Mouse (Mus musculus): ENCODE data around the gene Mtx1. TPM values are rescaled to one million over a fixed set of nuclear protein-coding genes. Genes with fewer than 3 reads are reported as not detected.

Mtx1 gene
- polyA plus RNA-seq, 1 experiment = 299 TPM

DNA sequence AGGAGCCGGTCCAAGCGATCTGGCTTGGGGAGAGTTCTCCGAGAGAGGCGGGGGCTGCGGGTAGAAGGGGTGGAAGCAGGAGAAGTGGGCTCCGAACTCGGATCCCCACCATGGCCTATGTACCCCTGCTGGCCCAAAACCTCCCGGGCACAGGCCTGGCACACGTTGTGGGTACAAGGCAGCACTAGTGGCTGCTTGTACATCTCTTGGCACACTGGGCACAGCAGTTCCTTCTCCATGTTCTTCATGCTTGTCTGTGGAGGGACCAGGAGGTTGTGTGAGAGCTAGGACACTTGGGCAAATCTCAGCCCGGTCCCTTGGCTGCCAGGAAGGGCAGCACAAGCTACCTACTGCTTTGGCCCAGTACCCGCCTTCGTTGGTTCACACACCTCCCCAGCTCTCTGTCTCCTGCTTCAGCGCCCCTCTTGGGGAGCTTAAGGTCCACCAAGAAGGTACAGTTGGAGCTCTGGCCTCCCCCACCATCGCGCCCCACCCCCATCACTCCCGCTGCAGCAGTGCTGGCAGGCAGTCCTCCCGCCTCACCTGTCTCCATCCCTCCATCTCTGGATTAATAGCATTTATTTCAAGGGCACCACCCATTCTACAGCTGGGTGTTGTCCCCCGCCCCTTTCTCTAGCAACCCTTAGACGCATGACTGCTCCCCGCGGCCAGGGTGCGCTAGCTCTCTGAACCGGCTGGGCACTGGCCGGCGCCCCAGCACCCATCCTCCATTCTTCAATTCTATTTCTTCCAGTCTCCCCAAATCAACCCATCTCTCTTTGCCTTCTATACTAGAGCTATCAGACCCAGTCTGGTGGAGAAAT lies 17.5 kb upstream of the Mtx1 start:
- Histone ChIP-seq H3K4me3 (replicated peaks) (peak overlapping the region; percentile 95), H3K36me3 (replicated peaks; ENCODE audit: low read length) (peaks cover 20% of the 10 kb centered on the region), H3K9me3 (no peaks in the 10 kb centered on the region), H3K27me3 (replicated peaks) (no peaks in the 10 kb centered on the region), H3K4me1 (peaks cover 67% of the 10 kb centered on the region)
- TF ChIP-seq FLI1 (IDR thresholded peaks at IDR 0.05; ENCODE audit: low read length) = no peak
- TF ChIP-seq GATA1 (IDR thresholded peaks at IDR 0.05; ENCODE audit: borderline replicate concordance, low read length) = no peak

DNA sequence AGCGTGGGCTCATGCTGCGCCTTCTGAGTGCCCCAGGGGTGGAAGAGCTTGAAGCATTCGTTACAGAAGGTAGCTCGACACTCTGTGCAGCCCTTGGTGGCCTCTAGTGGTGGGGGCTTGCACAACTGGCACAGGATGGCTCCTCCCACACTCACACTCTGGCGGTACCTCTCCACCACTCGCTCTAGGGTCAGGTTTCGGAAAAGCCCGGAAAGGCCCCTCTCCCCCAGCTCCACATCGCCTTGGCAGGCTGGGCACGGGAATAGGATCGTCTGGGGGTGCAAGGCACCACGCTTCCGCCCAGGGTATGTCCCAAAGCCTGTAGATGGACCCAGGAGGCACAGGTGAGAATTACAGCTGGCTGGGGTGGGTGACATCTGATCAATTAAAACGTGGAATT lies 16.7 kb upstream of the Mtx1 start:
- Histone ChIP-seq H3K36me3 (replicated peaks; ENCODE audit: low read length) (peaks cover 21% of the 10 kb centered on the region), H3K9me3 (no peaks in the 10 kb centered on the region), H3K4me1 (peaks cover 69% of the 10 kb centered on the region), H3K27me3 (replicated peaks) (peaks cover 6% of the 10 kb centered on the region), H3K4me3 (replicated peaks) (peak overlapping the region; percentile 50)
- TF ChIP-seq GATA1 (IDR thresholded peaks at IDR 0.05; ENCODE audit: borderline replicate concordance, low read length) (no peak), FLI1 (IDR thresholded peaks at IDR 0.05; ENCODE audit: low read length) (no peak)

DNA sequence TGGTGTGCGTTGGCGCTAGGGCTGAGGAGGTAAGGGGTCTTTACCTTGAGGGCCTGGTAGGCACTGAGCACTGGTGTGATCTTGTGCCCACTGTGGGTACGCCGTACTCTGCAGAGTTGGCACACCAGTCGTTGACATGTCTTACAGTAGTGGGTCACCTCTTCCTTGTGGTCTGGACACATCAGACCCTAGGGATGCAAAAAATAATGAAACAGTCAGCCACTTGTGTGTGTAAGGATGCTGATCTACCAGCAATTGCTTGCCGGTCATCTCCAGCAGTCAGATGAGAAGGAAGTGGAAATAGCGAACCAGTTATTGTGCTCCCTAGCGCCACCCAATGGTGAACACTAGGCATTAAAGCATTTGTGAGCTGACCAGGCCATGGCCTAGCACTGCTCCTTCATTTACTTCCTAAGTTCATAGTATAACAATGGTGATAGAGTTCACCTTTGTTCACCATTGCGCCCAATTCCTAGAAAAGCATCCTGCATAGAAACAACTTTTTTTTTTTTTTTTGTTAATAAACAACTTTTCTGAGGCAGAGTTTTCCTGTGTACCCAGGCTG lies 15.5 kb upstream of the Mtx1 start:
- Histone ChIP-seq H3K4me1 (peaks cover 62% of the 10 kb centered on the region), H3K36me3 (replicated peaks; ENCODE audit: low read length) (peaks cover 24% of the 10 kb centered on the region), H3K4me3 (replicated peaks) (peak overlapping the region; percentile 8), H3K27me3 (replicated peaks) (peaks cover 13% of the 10 kb centered on the region), H3K9me3 (no peaks in the 10 kb centered on the region)
- no peak for TF ChIP-seq FLI1 (IDR thresholded peaks at IDR 0.05; ENCODE audit: low read length)
- no peak for TF ChIP-seq GATA1 (IDR thresholded peaks at IDR 0.05; ENCODE audit: borderline replicate concordance, low read length)

DNA sequence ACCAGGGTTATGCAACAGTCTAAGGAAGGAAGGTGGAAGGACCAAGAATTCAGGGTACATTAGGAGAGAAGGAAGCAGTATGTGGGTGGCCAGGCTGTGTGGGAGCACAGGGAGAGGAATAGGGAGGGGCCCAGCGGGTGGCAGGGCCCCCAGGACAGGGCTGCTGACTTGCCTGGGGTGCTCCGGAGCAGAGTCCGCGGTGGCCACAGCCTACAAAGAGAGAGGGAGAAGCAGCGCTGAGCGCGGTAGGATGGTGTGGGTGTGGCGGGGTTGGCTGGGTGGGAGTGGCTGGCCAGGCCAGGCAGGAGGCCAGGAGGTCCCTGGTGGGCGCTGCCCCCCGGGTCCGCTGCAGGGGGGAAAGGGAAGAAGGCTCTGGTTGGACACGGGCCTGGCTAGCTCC lies 11.6 kb upstream of the Mtx1 start:
- TF ChIP-seq FLI1 (IDR thresholded peaks at IDR 0.05; ENCODE audit: low read length) (no peak), GATA1 (IDR thresholded peaks at IDR 0.05; ENCODE audit: borderline replicate concordance, low read length) (no peak)

DNA sequence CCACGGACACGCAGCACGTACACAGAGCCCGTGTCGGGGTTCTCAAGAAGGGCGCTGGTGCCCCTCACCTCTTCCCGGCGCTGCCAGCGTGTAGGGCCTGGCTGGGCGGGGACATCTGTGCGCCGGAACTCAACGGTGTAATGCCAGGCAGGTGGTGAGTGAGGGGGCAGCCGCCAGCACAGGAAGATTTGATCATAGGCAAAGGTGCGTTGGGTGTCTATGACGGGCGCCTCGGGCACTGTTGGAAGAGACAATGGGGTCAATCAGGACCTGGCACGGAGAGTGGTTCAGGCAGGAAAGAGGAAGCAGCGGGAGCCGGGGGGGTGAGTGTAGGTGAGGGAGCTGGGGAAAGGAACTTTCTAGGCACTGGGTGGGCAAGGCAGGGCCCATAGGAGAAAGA lies 10.8 kb upstream of the Mtx1 start:
- Histone ChIP-seq H3K27me3 (replicated peaks) (peaks cover 40% of the 10 kb centered on the region), H3K4me3 (replicated peaks) (no peak overlapping the region), H3K9me3 (no peaks in the 10 kb centered on the region), H3K4me1 (peaks cover 35% of the 10 kb centered on the region), H3K36me3 (replicated peaks; ENCODE audit: low read length) (peaks cover 34% of the 10 kb centered on the region)
- TF ChIP-seq FLI1 (IDR thresholded peaks at IDR 0.05; ENCODE audit: low read length) (no peak), GATA1 (IDR thresholded peaks at IDR 0.05; ENCODE audit: borderline replicate concordance, low read length) (no peak)

More for the DNA sequence above, 11.6 kb upstream of the Mtx1 start:
- Histone ChIP-seq H3K4me3 (replicated peaks) (no peak overlapping the region), H3K4me1 (peaks cover 34% of the 10 kb centered on the region), H3K36me3 (replicated peaks; ENCODE audit: low read length) (peaks cover 34% of the 10 kb centered on the region), H3K9me3 (no peaks in the 10 kb centered on the region), H3K27me3 (replicated peaks) (peaks cover 38% of the 10 kb centered on the region)

DNA sequence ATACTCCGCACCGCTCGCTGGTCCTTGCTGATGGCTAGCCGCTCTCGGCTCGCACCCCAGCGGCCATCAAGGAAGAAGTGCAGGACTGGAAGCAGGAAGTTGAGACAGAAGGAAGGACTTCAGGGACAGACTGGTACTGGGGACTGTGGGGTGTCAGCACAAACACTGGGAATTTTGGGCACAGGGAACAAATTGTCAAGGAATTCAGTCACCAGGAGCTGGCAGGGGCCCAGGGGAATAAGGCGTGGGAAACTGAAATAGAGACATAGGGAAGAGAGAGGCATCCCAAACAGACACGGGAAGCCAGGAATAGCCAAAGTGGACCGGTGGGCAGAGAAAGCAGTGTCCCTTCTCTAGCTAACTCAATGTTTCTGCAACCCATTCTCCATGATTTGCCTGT lies 9.6 kb upstream of the Mtx1 start:
- H3K27me3 ChIP-seq (replicated peaks) = peaks cover 45% of the 10 kb centered on the region
- peaks cover 37% of the 10 kb centered on the region for H3K4me1 ChIP-seq
- H3K36me3 ChIP-seq (replicated peaks; ENCODE audit: low read length) = peaks cover 27% of the 10 kb centered on the region
- no peak overlapping the region for H3K4me3 ChIP-seq (replicated peaks)
- TF ChIP-seq GATA1 (IDR thresholded peaks at IDR 0.05; ENCODE audit: borderline replicate concordance, low read length) = no peak
- TF ChIP-seq FLI1 (IDR thresholded peaks at IDR 0.05; ENCODE audit: low read length) = no peak
- H3K9me3 ChIP-seq = no peaks in the 10 kb centered on the region

DNA sequence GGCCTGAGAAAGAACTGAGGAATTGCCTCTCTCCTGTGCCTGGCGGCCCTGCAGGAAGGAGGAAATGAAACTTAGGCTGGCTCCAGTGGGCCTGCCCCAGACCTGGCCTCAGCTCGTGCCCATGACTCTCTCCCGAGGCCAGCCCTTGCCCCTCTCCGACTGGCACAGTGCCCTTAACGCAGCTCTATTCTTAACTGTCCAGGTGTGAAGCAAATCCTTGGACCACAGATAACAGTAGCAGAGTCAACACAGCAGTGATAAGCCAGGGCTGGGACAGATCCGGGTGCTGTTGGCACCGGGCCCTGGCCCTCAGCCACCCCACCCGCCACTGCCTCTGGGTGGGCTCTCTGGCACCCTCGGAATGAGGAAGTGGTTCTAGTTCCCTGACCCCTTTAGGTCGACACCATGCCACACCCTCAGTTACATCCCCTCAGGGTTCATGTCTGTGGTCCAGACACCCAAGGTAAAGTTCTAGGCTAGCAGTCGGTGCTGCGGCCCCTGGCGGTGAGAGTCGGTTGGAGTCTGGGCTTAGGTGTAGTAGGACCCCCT lies 6.7 kb upstream of the Mtx1 start:
- H3K9me3 ChIP-seq = no peaks in the 10 kb centered on the region
- H3K27me3 ChIP-seq (replicated peaks) = peaks cover 60% of the 10 kb centered on the region
- TF ChIP-seq GATA1 (IDR thresholded peaks at IDR 0.05; ENCODE audit: borderline replicate concordance, low read length) (no peak), FLI1 (IDR thresholded peaks at IDR 0.05; ENCODE audit: low read length) (no peak)

DNA sequence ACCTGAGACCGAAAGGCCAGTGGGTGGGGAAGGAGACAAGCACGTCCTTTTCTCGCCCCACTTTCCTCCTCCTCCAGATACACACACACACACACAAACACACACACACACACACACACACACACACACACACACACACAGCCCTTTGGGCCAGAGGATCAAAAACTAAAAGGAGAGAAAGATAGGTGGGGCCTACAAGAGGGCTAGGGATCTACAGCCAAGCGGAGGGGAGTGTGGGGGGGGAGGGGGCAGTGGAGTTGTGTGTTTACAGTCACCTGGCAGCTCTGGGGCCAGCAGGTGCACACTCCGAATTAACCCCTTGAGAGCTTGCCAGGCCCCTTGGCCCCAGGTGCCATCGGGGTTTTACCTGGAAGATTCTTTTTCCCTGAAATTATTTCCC lies 5.7 kb upstream of the Mtx1 start:
- H3K4me3 ChIP-seq (replicated peaks) = no peak overlapping the region
- H3K4me1 ChIP-seq = peaks cover 61% of the 10 kb centered on the region
- no peaks in the 10 kb centered on the region for H3K9me3 ChIP-seq
- peaks cover 12% of the 10 kb centered on the region for H3K36me3 ChIP-seq (replicated peaks; ENCODE audit: low read length)
- no peak for TF ChIP-seq GATA1 (IDR thresholded peaks at IDR 0.05; ENCODE audit: borderline replicate concordance, low read length)
- no peak for TF ChIP-seq FLI1 (IDR thresholded peaks at IDR 0.05; ENCODE audit: low read length)
- peaks cover 56% of the 10 kb centered on the region for H3K27me3 ChIP-seq (replicated peaks)

More for the DNA sequence above, 6.7 kb upstream of the Mtx1 start:
- H3K4me3 ChIP-seq (replicated peaks) = no peak overlapping the region
- H3K4me1 ChIP-seq = peaks cover 57% of the 10 kb centered on the region
- H3K36me3 ChIP-seq (replicated peaks; ENCODE audit: low read length) = peaks cover 21% of the 10 kb centered on the region

DNA sequence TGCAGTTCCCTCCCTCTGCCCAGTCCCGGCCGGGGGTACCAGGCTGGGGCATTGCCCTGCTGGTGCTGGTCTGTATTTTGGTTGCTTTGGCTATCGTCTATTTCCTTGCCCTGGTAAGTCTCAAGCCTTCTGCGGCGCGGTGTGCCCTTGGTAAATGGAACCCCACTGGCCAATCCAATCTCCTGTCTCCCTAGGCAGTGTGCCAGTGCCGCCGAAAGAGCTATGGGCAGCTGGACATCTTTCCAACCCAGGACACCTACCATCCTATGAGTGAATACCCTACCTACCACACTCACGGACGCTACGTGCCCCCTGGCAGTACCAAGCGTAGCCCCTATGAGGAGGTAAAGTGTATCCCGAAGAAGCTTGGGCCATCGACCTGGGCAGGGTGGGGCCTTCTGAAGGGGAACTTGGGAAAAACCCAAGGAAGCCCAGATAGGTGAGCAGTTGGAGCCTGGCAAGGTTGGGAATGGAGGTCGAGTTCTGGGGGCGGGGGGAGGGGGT lies 4.9 kb upstream of the Mtx1 start:
- Histone ChIP-seq H3K9me3 (no peaks in the 10 kb centered on the region), H3K4me3 (replicated peaks) (peak overlapping the region; percentile 38), H3K4me1 (peaks cover 69% of the 10 kb centered on the region), H3K27me3 (replicated peaks) (peaks cover 62% of the 10 kb centered on the region), H3K36me3 (replicated peaks; ENCODE audit: low read length) (peaks cover 9% of the 10 kb centered on the region)
- no peak for TF ChIP-seq GATA1 (IDR thresholded peaks at IDR 0.05; ENCODE audit: borderline replicate concordance, low read length)
- no peak for TF ChIP-seq FLI1 (IDR thresholded peaks at IDR 0.05; ENCODE audit: low read length)

DNA sequence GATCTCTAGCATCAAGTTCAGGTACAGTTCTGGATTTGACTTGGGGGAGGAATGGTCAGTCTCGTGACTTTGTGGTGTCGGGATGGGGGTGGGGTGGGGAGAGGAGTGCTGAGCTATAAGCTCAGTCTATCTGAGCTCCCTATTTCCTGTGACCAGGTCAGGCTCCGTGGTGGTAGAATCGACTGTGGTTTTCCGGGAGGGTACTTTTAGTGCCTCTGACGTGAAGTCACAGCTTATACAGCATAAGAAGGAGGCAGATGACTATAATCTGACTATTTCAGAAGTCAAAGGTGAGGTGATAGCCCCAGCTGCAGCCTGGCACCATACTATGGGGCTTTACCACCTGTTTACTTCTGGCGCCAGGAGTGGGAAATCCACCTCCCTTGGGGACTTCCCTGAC lies 4.5 kb upstream of the Mtx1 start:
- H3K27me3 ChIP-seq (replicated peaks) = peaks cover 62% of the 10 kb centered on the region
- H3K4me1 ChIP-seq = peaks cover 71% of the 10 kb centered on the region
- no peaks in the 10 kb centered on the region for H3K9me3 ChIP-seq
- peak overlapping the region; percentile 33 for H3K4me3 ChIP-seq (replicated peaks)
- H3K36me3 ChIP-seq (replicated peaks; ENCODE audit: low read length) = peaks cover 9% of the 10 kb centered on the region
- no peak for TF ChIP-seq GATA1 (IDR thresholded peaks at IDR 0.05; ENCODE audit: borderline replicate concordance, low read length)
- TF ChIP-seq FLI1 (IDR thresholded peaks at IDR 0.05; ENCODE audit: low read length) = no peak
